Mouse (Mus musculus): ENCODE data around the gene Syt13. TPM values are rescaled to one million over a fixed set of nuclear protein-coding genes. Genes with fewer than 3 reads are reported as not detected.

The Syt13 gene
- polyA plus RNA-seq, 1 experiment from 2014 or later: 4.7 TPM

- no peak for DNase-seq (ENCODE audit: low spot score)
- H3K4me2 ChIP-seq (ENCODE audit: low read length): no peak overlapping the region
- no peaks in the 10 kb centered on the region for H3K36me3 ChIP-seq (ENCODE audit: insufficient read depth, low read length)
- TF ChIP-seq CTCF (IDR thresholded peaks at IDR 0.05; ENCODE audit: low read depth): no peak
- no peak overlapping the region for H3K9ac ChIP-seq (ENCODE audit: low read depth, low read length)
- H3K4me3 ChIP-seq (replicated peaks; ENCODE audit: low read depth, low read length): no peak overlapping the region
- H3K27me3 ChIP-seq (ENCODE audit: insufficient read depth, low read length): no peaks in the 10 kb centered on the region
- H3K4me1 ChIP-seq (replicated peaks; ENCODE audit: insufficient read depth, low read length): no peaks in the 10 kb centered on the region
- no peak overlapping the region for H3K27ac ChIP-seq
- H3K9me3 ChIP-seq (replicated peaks; ENCODE audit: low read length): peaks cover 4% of the 10 kb centered on the region; the same call in 1 of the 2 replicates
- ATAC-seq (replicated peaks; ENCODE audit: low FRiP score, low read depth): no peak
- 90% methylated on average over 17 of the region's 17 CpGs for WGBS
These were observed 38.6 kb downstream of the Syt13 start for GRCm38 (mm10) chr2:92953450-92953849.

GRCm38 (mm10) chr2:92954404-92955114, 39.7 kb downstream of the Syt13 start:
- Histone ChIP-seq H3K4me2 (ENCODE audit: low read length) (no peak overlapping the region), H3K27ac (no peak overlapping the region), H3K9ac (ENCODE audit: low read depth, low read length) (no peak overlapping the region), H3K9me3 (replicated peaks; ENCODE audit: low read length) (peaks cover 4% of the 10 kb centered on the region; the same call in 1 of the 2 replicates), H3K4me3 (replicated peaks; ENCODE audit: low read depth, low read length) (no peak overlapping the region), H3K36me3 (ENCODE audit: insufficient read depth, low read length) (no peaks in the 10 kb centered on the region), H3K27me3 (ENCODE audit: insufficient read depth, low read length) (no peaks in the 10 kb centered on the region), H3K4me1 (replicated peaks; ENCODE audit: insufficient read depth, low read length) (no peaks in the 10 kb centered on the region)
- DNase-seq (ENCODE audit: low spot score) (peak; percentile 83), ATAC-seq (replicated peaks; ENCODE audit: low FRiP score, low read depth) (no peak)
- peak; percentile 87 for TF ChIP-seq CTCF (IDR thresholded peaks at IDR 0.05; ENCODE audit: low read depth)
- 45% methylated on average over 11 of the region's 11 CpGs for WGBS

- WGBS: 78% methylated on average over 2 of the region's 2 CpGs
These were observed 42.0 kb downstream of the Syt13 start for GRCm38 (mm10) chr2:92956943-92957342.

GRCm38 (mm10) chr2:92958640-92959039, 43.7 kb downstream of the Syt13 start:
- Histone ChIP-seq H3K9ac (ENCODE audit: low read depth, low read length) (no peak overlapping the region), H3K27me3 (ENCODE audit: insufficient read depth, low read length) (no peaks in the 10 kb centered on the region), H3K9me3 (replicated peaks; ENCODE audit: low read length) (peaks cover 4% of the 10 kb centered on the region; the same call in 1 of the 2 replicates), H3K4me1 (replicated peaks; ENCODE audit: insufficient read depth, low read length) (no peaks in the 10 kb centered on the region), H3K4me2 (ENCODE audit: low read length) (no peak overlapping the region), H3K27ac (no peak overlapping the region), H3K36me3 (ENCODE audit: insufficient read depth, low read length) (no peaks in the 10 kb centered on the region), H3K4me3 (replicated peaks; ENCODE audit: low read depth, low read length) (no peak overlapping the region)
- DNase-seq (ENCODE audit: low spot score): no peak
- WGBS: 69% methylated on average over 4 of the region's 4 CpGs
- no peak for ATAC-seq (replicated peaks; ENCODE audit: low FRiP score, low read depth)
- no peak for TF ChIP-seq CTCF (IDR thresholded peaks at IDR 0.05; ENCODE audit: low read depth)

More at GRCm38 (mm10) chr2:92956943-92957342, 42.0 kb downstream of the Syt13 start:
- ATAC-seq (replicated peaks; ENCODE audit: low FRiP score, low read depth) (no peak), DNase-seq (ENCODE audit: low spot score) (no peak)
- Histone ChIP-seq H3K9me3 (replicated peaks; ENCODE audit: low read length) (peaks cover 4% of the 10 kb centered on the region; the same call in 1 of the 2 replicates), H3K4me1 (replicated peaks; ENCODE audit: insufficient read depth, low read length) (no peaks in the 10 kb centered on the region), H3K36me3 (ENCODE audit: insufficient read depth, low read length) (no peaks in the 10 kb centered on the region), H3K27me3 (ENCODE audit: insufficient read depth, low read length) (no peaks in the 10 kb centered on the region), H3K4me2 (ENCODE audit: low read length) (no peak overlapping the region), H3K4me3 (replicated peaks; ENCODE audit: low read depth, low read length) (no peak overlapping the region), H3K27ac (no peak overlapping the region), H3K9ac (ENCODE audit: low read depth, low read length) (no peak overlapping the region)
- no peak for TF ChIP-seq CTCF (IDR thresholded peaks at IDR 0.05; ENCODE audit: low read depth)

GRCm38 (mm10) chr2:92964345-92964744, 49.4 kb downstream of the Syt13 start:
- no peak for TF ChIP-seq CTCF (IDR thresholded peaks at IDR 0.05; ENCODE audit: low read depth)
- no peak overlapping the region for H3K27ac ChIP-seq
- H3K4me2 ChIP-seq (ENCODE audit: low read length): no peak overlapping the region
- no peaks in the 10 kb centered on the region for H3K9me3 ChIP-seq (replicated peaks; ENCODE audit: low read length)
- DNase-seq (ENCODE audit: low spot score) (no peak), ATAC-seq (replicated peaks; ENCODE audit: low FRiP score, low read depth) (no peak)
- H3K4me3 ChIP-seq (replicated peaks; ENCODE audit: low read depth, low read length): no peak overlapping the region
- H3K36me3 ChIP-seq (ENCODE audit: insufficient read depth, low read length): no peaks in the 10 kb centered on the region
- H3K4me1 ChIP-seq (replicated peaks; ENCODE audit: insufficient read depth, low read length): peaks cover 15% of the 10 kb centered on the region
- no peaks in the 10 kb centered on the region for H3K27me3 ChIP-seq (ENCODE audit: insufficient read depth, low read length)
- H3K9ac ChIP-seq (ENCODE audit: low read depth, low read length): no peak overlapping the region
- 93% methylated on average over 1 of the region's 1 CpGs for WGBS

- DNase-seq (ENCODE audit: low spot score) (no peak), ATAC-seq (replicated peaks; ENCODE audit: low FRiP score, low read depth) (no peak)
- Histone ChIP-seq H3K9ac (ENCODE audit: low read depth, low read length) (no peak overlapping the region), H3K4me1 (replicated peaks; ENCODE audit: insufficient read depth, low read length) (peaks cover 15% of the 10 kb centered on the region), H3K4me3 (replicated peaks; ENCODE audit: low read depth, low read length) (no peak overlapping the region), H3K27ac (no peak overlapping the region), H3K36me3 (ENCODE audit: insufficient read depth, low read length) (0 out of 2 replicates have a peak, but pooled peaks cover 8% of the 10 kb centered on the region), H3K27me3 (ENCODE audit: insufficient read depth, low read length) (no peaks in the 10 kb centered on the region), H3K9me3 (replicated peaks; ENCODE audit: low read length) (no peaks in the 10 kb centered on the region), H3K4me2 (ENCODE audit: low read length) (no peak overlapping the region)
- 58% methylated on average over 8 of the region's 8 CpGs for WGBS
- peak; percentile 41; the same call in 1 of the 2 replicates for TF ChIP-seq CTCF (IDR thresholded peaks at IDR 0.05; ENCODE audit: low read depth)
These were observed 51.4 kb downstream of the Syt13 start for GRCm38 (mm10) chr2:92966257-92966656.

Data from kidney, postnatal 0 days (tissue).